Mouse (Mus musculus): ENCODE measurements around the gene Olfr1177-ps.

DNA sequence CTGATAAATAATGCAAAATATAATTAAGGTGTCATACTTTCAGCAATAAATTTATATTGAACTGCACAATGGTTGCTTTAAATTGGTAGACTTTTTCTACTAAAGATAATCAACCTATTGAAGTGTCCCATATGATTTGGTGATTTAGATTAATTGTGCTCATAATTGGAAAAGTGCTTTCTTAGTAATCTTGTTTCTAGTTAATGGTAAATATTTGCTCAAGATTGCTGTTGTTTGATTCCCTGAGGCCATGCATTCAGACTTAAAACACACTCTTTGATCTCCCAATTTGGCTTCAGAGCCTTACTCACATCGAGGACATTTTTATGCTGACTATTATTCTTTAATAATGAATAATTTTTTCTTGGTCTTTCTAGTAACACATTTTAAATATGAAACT lies 9.9 kb downstream of the Olfr1177-ps start, which contains the start of gene Olfr1176:
- TF ChIP-seq POLR2A (IDR thresholded peaks at IDR 0.05; ENCODE audit: insufficient read depth, low read length), result no peak
- no peak for TF ChIP-seq CTCF (IDR thresholded peaks at IDR 0.05; ENCODE audit: low read depth, low read length)
